Mouse (Mus musculus) erythroblast, embryonic 14.5 days (primary cell): ENCODE data around the gene Hdac2.

Experiments
- GATA1 ChIP-seq: IDR thresholded peaks from 2 replicates; pipeline ENCODE4 v1.6.1; 2012; ENCODE audit warnings: low read length, inconsistent platforms, mixed read lengths
- TAL1 ChIP-seq: IDR thresholded peaks from 3 replicates; pipeline ENCODE4 v1.6.1; 2012; ENCODE audit warnings: low read length, inconsistent platforms, mixed read lengths

GRCm38 (mm10) chr10:37014274-37015107 is 40.1 kb downstream of the Hdac2 start:
- TF ChIP-seq TAL1 (no peak), GATA1 (no peak)
